Mouse (Mus musculus) naive thymus-derived CD4-positive, alpha-beta T cell, adult 2 months (primary cell): Measurements from ENCODE around the gene Mns1.
"Not testable (repeated sequence)": the region's sequence is repeated elsewhere in the genome, so short reads cannot be mapped to it uniquely, and the experiment has no call there.

Experiments
- DNase-seq: peaks from one replicate; pipeline ENCODE4 v3.0.0-alpha.2; 2011; ENCODE audit warnings: low read depth

Mns1 gene

DNA sequence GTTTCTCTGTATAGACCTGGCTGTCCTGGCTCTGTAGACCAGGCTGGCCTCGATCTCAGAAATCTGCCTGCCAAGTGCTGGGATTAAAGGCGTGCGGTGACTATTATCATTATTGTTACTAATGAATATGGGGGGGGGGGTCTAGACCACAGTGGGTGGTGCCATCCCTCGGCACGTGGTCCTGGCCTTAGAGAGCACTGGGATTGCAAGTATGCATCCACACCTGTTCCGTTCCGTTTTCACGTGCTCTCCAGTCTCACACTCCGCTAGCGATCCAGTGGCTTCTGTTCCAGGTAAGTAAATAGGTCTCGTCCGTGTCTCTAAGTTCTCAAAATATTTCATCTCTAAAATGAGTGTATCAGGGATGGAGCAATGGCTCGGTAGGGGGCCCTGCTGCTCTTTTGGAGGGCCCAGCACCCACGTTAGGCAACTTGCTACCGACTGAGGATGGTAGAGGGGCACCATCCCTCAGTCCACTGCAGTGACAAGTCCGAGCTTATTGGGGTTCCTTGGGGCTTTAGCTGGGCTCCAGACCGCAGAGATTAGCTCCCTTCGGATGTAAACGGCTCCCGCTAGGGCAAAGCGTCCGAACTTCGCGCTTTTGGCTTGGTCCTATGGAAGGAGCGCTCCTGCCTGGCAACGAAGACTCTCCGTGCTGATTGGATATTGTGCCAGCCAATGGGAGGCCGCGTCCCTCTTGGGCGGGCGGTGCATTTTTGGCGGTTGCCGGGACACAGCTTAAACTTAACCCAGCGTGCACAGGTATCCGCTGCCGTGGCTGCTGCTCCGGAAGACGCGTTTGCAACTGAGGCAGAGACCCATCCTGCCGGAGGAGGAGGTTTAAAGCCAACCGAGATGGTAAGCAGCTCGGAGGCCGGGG is at the start of gene Mns1:
TSS of gene Mns1 (plus strand) at position 190 of the 880 bp plus-strand sequence.
- DNase-seq = peak; percentile 96

DNA sequence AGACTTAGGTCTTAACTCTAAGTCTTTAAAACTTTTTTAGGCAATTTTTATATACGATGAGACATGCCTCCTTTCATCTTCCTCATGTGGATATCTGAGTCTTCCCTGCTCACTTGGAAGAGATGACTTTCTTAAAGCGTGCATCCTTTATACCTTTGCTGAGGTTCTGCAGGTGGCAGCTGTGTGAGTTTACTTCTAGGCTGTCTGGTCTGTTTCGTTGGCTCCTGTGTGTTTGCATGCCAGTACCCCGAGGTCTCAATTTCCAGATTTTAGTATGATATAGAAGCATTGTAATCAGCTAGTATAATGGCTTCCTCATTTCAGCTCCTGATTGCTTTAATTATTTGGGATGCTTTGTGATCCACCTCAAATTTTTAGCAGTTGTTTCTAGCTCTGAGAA is 48.9 kb upstream of the Mns1 start:
- no peak for DNase-seq

DNA sequence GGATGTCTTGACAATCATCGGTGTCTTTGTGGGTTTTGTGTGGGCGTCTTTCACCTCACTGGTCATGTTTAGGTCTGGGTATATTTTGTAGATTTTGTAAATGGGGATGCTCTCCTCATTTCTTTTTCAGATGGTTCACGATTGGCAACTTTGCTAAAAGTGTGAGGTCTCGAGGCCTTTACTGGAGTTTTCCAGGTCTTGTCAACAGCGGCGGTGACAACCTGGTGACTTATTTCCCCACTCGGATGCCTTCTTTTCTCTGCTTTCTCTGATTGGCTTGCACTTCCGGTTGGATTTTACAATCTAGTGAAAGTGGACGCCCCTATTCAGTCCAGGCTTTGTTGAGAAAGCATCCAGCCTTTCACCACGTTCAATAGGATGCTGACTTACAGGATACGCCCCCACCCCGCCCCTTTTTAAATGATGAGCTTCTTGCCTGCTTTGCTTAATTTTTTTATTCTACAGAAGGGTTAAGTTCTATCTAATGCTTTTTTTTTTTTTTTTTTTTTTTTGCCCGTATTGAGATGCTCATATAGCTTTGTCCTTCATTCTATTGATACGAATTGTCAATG is 48.3 kb upstream of the Mns1 start:
- peak; percentile 24 for DNase-seq

DNA sequence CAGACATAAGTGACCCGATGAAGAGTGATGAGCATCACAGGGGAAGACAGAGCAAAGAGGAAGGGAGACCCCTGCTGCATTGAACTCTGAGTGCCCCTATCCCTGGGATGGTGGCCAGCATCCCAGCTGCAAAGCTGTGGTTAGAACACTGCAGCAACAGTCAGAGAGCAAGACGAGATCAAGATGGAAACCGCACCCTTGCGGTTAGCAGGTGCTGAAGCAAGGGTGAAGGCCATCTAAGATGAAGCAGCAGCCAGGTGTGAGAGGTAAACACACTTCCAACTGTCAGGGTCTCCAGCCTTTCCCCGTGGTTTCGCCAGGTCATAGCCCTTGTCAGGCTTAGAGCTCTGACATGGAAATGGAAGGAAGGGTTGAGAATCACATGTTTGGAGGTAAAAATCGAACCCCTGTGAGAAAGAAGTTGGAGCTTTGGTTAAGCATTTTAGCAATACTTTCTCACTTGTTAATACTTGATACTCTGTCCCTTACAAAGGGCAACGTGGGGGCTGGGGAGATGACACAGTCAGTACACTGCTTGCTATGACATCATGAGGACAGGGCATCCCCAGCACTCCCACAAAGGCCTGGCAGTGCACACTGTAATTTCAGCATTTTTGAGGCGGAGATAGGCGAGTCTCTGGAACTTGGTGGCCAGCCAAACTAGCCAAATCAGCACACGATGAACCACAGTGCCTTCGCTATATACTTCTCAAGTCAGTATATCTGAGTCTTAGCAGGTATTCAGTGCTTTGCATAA is 47.3 kb upstream of the Mns1 start:
- DNase-seq = peak; percentile 51

DNA sequence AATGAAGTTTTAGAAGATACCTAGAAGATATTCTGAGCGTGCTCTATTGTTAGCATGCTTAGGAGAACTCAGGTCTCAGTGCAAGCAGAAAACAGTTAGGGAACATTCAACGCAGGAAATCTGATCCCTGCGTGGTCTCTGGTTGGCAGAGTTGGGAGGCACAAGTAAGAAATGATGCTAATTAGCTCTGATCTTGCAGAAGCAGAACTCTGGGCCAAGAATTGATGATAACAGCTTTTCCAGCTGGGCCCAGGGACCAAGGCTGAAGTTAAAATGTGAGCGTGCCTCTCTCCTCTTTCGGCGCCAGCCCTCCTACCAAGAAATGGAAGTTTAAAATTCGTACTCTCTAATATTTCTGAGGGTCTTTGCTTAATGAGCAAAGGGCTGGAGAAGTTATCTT is 45.1 kb upstream of the Mns1 start:
- no peak for DNase-seq

DNA sequence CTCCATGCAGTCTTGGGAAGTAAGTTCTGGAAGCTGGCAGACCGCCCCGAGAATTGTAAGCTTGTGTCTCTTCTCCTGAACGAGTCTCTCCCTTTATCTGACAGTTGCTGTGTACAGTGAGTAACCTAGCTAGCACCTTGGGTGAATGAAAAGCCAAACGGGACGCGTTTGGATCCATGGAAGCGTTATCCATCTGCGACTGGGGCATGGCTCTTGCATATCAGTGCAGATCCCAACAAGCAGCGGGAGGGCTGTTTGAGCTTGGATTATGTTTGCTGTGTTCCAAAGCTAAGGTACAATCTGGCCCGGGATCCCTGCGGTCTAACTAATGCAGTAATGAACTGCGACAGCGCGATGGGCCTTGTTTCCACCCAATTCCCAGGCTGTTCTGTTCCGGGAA is 44.6 kb upstream of the Mns1 start:
- DNase-seq = no peak

DNA sequence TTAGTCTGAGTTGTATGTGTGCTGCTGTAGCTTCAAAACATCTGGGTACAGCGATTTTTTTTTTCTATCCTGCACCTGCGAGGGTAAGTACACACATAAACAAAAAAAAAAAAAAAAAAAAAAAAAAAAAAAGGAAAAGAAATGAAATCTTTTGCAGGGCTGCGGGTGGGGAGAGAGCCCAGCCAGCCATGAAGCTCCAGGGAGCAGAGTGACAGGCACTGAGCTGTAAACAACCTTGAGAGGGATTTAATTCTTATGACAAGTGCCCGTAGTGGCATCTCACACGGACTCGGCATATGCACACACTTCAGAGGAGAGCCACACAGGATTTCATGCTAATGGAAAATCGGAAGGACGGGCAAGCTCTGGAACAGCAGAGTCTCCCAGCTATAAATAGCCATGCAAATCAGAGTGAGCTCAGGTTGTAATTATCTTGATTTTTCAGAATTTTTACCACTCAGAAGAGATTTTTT is 43.9 kb upstream of the Mns1 start:
- DNase-seq = no peak

DNA sequence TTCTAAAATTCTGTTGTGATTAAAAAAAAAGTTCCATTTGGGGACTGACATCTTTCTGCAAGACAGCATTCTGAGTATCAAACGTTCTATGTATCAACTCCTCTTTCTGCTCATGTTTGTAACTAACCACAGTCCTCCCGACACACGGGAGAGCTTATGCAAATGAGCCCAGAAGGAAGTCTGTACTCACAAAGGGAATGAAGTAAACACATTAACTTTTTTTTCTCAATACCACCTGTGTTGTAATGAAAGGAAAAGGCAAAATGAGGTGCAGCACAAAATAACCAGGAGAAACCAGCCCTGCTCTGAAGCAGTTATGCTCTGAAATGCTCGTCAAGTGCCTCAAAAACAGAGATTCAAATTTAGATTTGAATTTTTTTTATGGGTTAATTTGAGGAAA is 37.7 kb upstream of the Mns1 start:
- DNase-seq = peak; percentile 37

DNA sequence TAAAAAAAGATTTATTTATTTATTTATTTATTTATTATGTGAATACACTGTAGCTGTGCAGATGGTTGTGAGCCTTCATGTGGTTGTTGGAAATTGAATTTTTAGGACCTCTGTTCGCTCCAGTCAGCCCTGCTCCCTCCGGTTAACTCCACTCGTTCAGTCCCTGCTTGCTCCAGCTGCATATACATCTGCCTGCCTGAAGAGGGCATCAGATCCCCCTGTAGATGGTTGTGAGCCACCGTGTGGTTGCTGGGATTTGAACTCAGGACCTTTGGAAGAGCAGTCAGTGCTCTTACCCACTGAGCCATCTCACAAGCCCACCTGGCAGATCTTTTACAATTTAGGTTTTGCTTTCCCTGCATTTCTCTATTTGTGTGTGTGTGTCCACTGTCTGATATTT is 36.0 kb upstream of the Mns1 start:
- not testable (repeated sequence) for DNase-seq

DNA sequence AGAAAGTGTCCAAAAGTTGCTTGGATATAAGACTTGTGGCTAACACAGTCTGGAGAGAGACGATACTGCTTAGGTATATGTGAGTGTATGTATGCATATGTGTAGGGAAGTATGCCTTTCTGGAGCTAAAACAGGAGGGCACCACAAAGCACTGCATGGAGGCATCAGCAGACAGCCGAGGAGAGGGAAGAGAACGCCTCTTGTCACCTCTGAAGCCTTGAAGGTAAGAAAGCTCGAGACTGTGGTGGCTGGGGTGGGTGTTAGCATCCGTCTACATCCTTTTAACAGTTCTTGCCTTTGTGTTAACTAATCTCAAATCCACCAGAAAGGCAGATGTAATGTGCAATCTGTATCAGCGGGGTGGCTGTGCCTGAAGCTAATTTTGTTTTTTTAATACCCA is 34.4 kb upstream of the Mns1 start:
- DNase-seq = no peak

DNA sequence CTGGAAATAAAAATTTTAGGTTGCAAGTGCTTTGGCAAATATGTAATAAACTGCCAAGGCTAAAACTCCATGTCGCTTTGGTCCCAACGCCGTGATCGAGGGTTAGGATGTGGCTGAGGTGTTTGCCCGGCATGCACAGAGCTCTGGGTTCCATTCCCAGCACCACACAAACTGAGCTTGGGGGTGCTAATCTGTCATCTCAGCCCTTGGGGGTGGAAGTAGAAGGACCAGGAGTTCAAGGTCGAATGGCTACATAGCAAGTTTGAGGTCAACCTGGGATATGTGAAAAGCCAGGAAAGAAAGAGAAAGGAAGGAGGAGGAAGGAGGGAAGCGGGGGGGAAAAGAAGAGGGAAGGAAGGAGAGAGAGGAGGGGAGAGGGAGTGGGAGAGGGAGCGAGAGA is 33.4 kb upstream of the Mns1 start:
- no peak for DNase-seq

DNA sequence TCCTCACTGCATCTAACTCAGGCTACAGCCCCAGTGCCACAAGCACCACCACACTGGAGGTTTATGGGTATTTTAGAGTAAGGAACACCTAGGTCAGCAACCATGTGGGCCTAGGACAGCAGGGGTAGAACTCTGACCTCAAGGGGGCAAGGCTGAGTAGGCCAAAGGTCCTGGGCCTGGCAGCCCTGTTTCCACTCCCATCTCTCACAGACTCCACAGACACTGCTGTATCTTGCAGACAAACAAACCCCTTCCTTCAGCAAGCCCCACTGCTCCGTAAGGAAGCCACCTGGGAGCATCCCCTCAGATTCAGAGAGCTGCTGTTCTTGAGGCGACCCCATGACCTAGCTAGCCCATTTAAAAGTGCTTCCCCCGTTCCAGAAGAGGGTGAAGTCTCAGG is 32.9 kb upstream of the Mns1 start:
- DNase-seq = no peak

DNA sequence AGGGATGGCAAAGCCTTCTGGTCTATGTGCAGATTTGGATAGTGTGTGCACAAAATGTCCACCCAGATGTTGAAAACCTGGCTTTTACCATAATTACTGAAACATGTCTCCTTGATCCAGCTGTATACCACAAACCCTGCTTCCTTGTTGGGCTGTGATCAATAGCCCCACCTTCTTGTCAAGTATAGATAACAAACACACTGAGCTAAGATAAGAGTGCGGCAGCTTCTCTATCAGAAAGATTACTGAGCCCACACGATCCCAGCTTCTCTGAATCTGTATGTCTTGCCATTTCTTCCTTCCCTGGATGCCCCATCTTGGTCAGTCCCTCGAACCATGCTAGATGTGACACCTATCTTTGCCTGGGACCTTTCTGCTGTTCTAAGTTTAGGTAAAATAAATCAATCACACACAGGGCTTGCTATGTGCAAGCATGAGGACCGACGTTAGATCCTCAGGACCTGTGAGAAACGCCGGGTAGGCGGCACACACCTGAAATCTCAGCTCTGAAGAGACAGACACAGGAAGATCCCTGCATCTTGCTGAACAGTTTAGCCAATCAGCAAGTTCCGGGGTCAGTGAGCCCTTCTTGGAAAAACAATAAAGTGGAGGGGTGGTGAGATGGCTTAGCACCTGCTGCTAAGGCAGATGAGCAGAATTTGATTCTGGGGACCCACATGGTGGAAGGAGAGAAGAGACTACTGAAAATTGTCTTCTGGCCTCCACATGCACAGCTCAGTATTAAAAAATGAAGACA is 31.8 kb upstream of the Mns1 start:
- DNase-seq = no peak

DNA sequence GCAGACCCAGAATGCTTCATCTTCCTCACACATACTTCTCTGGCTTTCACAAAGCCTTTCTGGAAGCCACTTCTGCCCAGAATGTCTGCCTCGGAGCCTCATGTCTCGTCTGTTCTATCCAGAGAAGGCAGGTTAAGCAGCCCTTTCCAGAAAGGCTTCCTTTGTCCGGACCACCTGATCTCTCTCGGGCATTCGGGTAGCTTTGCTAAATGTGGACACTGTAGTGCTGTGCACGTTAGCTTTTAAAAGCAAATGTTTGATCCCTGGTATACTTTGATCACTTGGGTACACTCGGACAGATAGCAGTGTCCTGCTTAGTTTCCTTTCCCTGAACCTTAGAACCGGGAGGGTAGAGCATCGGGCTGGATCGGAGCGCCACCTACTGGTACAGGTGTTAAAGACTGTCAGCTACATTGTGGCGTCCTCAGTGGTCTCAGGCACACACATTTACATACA is 29.7 kb upstream of the Mns1 start:
- DNase-seq = peak; percentile 90

DNA sequence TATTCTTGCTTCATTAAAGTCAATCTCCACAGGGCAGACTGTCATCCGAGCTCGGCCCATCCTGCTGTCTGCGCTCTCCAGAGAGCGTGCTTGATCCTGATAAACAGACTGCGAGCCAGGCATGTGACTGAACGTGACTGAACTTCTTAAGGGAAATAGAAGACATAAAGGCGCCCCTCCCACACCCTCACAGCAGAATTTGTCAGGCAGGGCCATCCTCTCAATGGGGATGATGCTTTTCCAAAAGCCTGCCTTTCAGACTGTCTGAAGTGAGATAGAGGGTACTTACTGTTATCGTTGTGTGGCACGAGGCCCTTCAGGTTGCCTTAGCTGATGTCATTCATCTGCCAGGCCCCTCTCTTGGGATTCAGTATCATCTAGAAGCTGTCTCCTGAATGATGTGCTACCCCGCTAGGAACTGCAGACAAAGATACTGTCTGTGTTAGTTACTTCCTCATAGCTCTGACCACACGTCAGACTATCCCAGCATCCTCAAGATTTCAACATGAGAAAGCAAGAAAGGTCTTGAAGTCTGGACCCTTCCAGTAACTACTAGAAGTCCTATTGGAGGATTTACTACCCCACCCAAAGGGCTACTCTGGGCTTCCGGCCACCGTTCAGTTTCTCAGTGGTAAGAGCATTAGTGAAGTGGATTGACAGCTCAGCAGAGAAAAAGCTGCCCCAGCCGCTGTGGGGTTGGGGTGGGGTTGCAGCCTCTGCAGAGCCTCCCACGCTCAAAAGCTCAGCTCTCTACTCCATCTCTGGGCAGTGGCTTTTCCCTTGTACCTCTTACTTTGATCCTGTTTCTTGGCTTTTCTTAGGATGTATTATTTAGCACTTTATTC is 28.2 kb upstream of the Mns1 start:
- no peak for DNase-seq

DNA sequence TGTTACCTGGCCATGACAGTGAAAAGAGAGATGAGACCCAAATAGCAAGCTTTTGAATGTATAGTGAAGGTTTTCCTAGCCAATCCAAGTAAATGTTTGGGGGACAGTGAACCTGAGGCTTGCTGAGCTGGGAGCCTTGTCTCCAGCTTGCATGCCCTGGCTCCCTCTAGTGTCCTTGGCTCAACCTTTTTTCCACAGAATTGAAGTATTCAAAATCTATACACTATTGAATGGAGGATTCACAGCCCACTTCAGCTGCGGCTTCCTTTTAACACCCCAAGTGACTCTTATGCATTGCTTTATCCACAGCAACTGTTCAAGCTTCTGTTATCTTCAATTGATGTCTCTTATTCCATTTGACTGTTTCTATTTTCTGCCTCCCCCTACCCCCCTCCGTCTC is 26.1 kb upstream of the Mns1 start:
- DNase-seq = no peak

DNA sequence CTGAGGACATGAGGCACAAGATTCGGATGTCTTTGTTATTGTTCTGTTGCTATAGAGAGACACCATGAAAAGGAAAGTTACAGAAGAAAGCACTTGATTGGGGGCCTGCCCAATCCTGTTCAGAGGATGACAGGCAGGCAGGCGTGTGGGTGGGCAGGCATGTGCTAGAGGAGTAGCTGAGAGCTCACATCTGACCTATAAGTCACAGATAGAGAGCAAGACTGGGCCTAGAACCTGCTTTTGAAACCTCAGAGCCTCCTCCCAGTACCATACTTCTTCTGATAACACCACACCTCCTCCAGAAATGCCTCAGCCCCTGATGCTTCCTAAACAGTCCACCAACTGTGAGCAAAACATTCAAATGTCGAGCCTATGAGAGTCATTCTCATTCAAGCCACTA is 19.4 kb upstream of the Mns1 start:
- no peak for DNase-seq

DNA sequence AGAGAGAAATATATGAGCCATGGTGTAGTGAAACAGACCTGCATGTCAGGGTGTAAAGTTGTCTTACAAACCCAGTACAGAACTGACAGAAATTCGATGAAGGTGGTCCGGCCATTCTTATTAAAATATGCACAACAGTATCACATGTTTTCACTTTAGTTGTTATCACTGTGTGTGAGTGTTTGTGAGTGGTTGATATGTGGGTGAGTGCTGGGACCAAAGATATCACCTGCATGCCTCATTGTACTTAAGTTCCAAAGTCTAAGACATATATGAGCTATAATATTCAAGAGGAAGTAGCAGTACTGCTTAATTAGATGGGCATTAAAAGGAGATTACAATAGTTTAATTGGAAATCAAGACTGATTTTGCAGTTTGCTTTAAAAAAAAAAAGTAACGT is 17.3 kb upstream of the Mns1 start:
- DNase-seq = no peak

DNA sequence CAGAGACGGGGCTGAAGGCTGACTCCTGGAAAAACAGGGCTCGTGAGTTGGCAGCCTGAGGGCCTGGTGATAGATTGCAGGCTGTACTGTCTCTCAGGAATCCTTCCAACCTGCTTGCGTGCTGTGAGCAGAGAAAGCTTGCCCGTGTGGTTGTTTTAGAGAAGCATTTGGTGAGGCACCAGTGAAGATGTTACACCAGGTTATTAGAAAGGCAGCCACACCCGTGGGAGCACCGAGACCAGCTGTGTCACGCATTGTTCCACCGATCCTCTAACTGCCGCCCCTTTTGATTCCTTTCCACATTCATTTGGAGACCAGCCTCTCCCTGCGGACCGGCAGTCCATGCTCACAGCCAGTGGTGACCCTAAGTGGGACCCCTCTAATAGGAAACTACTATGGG is 15.5 kb upstream of the Mns1 start:
- DNase-seq = no peak

DNA sequence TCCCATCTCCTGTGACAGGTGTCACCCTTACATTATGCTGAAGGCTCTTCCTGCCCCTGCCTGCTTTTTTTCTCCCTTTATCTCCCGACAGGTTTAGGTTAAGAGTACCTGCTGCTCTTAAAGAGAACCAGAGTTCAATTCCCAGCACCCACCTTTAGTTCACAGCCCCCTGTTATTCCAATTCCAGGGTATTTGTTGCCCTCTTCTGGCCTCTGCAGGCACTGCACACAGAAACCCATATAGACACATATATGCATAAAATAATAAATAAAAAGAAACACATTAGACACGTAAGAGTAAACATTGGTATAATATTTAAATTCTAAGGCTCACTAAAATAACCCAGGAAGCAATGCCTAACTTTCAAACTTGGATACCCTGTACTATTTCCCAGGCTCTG is 15.1 kb upstream of the Mns1 start:
- DNase-seq = no peak

DNA sequence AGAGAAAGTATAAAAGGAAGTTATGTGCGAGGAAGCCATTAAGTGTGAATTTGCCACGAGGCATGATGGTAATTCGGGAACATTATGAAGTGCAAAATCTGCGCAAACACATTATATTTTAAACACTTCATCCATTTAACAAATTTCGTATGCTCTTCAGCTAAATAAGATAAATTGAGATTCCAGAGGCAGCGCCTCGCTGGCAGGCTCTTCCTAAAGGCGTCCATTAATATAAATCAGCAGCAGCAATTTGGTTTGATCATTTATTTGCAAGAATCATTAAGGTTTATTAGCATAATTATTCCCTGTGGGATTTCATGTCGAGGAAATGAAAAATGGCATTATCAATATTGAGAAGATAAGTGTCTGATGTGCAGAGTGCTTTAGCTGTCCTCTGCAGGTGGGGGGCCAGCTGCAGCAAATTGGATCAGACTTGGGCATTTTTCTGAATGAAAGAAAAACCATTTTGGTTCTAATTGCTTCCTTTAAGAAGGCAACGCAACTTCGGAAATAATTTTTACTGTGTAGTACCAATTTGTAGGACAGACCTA is 12.4 kb upstream of the Mns1 start:
- DNase-seq = no peak
